Mouse (Mus musculus): ENCODE measurements at regions not wholly inside any gene's neighbourhood (a gene's known extent, or its start where the extent isn't known, plus 50 kb on each side); places are given as distances from the start of the nearest gene placed in this dataset.
A peak's percentile ranks its signal among the peaks of the same experiment; 100 is the strongest.

DNA sequence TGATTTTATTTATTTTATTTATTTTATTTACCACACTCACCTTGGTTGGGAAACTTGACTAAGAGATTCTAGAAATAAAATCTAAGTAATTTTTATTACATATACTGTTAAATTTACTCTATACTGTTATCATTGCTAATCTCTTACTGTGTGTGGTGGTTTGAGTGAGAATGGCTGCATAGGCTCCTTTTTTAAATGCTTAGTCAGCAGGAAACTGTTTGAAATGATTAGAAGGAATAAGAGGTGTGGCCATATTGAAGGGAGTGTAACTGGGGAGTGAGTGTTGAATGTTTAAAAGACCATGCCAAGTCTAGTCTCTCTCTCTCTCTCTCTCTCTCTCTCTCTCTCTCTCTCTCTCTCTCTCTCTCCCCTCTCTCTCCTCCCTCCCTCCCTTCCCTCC, 157.9 kb upstream of the Phactr1 start:
- no peak for DNase-seq

DNA sequence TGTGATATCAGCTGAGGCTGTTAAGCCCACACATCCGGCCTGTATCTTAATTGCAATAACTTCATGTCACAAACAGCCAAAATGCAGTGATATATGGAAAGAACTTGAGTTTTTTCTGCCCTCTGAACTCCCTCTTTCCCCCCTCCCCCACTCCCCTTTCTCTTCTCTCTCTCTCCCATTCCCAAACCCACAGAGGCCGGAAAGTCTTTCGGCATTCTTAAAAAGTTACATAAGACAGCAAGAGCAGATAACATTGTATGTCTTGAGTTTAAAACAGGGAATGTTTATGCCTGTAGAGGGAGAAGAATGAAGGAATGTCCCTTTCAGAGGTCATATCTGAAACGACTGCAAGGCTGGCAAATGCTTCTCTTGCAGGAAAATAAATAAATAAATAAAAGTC, 154.3 kb upstream of the Phactr1 start:
- DNase-seq: no peak

DNA sequence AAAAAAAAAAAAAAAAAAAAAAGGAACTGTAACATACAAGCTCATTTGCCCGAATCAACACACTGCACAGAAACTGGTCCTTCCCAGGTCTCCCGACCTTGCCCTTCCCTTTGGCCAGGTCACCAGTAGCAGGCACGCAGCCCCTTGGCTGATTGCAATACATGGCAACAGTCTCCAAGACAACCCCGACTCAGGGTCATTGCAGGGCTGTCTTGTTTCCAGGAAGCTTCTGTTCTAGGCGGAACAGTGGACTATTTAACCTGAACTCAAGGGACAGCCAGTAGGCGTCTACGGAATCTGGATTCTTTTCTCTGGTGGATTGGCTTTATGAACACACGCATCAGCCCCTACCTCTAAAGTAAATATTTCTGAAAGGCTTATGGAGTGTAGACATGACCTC, 153.5 kb upstream of the Phactr1 start:
- DNase-seq: no peak

DNA sequence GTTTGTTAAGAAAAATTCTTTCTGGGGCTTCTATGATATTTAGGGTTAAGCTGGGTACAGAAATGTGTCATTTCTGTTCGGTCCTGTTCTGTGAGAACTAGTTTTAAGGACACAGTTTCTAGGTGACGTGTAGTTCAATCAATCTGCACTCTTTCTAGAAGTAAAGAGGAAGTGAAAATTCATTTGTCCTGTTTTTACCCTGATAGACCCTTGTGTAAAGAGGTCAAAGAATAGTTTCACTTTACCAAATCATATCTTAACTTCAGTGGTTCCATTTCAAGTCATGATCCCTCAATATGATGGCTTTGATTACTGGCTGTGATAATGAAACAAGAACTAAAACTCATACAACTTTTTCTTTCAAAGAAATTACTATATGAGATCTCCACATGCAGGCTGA, 152.3 kb upstream of the Phactr1 start:
- no peak for DNase-seq

DNA sequence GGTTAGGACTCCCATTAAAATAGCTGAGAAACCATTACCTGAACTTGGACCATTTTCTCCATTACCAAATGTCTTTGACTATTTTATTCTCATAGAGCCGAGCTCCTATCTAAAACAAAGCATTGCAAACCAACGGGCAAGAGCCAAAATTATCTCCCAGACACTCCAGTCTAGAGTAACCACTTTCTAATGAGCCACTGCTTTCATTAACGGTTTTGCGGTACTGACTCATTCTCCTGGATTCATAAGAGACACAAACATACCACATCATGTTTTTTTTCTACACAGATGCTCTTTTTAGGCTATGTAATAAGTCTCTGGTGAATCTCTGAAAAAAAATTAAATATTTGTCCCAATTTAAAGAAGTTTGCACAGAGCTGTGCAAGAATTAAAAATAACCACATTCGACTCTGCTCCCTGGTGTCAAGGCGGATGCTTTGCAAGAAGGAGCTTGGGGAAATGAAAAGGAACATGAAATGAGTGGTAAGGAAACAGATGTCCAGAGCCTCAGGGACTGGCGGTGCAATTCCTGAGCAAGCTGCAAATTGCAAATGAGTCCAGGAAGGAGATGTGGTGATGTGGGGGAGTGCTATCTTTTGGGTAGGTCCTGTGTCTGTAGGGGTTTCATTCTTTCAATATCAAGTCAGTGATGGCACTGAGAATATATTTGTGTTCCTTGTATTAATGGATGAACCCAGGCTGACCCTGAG, 143.8 kb upstream of the Phactr1 start:
- no peak for DNase-seq

DNA sequence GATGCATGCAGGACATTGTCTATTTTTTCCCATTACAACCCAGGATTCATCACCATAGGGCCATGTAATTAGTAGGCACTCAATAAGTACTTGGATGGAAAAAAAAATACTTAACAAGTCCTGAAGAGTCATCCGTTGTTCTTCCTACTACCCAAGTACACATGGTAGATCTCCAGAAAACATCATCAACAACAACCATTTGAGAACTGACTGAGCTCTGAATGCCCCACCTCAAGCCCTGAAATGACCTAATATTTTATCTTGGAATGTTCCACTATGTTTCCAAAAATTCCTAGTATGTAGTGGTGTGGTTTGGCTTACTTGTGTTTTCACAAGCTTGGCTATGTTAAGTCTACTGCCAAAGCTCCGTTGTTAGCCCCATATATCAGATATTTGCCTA, 142.4 kb upstream of the Phactr1 start:
- DNase-seq: no peak

DNA sequence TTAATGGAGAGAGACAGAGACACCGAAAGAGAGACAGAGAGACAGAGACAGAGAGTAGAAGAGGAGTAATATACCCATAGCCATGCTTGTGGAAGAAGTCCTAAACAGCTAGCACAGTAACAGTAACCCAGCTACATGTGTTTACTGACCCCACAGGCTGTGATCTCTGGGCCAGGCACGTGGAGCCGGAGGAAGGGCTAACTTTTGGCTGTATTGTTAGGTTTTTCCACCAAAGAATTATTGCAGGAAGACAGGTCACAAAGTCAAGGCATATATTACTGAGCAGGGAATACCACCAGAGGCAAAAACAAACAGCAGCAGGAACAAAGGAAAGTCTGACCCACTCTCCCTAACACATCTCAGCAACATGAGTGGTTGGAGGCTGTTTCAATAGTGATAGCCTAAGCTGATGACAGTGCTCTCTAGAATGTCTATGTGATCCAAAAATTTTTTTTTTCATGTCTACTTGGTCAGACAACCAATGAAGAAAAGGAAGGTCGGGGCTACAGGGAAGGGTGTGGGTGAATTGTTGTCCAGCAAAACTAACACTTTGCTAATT, 135.8 kb upstream of the Phactr1 start:
- no peak for DNase-seq

DNA sequence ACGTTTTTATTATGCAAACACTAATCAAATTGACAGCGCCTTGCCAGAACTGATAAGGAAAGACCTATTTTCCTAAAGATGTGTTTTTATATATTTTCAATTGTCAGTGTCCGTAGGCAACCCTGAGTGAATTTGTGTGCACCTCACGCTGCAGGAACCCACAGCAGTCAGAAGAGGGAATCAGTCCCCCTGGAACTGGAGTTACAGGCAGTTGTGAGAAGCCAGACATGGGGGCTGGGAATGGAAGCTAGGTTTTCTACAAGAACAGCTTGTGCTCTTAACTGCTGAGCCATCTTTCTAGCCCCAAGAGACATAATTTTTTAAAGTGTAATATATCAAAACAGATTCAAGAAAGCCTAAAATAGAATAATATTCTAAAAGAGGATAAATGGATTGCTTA, 134.0 kb upstream of the Phactr1 start:
- DNase-seq: no peak

DNA sequence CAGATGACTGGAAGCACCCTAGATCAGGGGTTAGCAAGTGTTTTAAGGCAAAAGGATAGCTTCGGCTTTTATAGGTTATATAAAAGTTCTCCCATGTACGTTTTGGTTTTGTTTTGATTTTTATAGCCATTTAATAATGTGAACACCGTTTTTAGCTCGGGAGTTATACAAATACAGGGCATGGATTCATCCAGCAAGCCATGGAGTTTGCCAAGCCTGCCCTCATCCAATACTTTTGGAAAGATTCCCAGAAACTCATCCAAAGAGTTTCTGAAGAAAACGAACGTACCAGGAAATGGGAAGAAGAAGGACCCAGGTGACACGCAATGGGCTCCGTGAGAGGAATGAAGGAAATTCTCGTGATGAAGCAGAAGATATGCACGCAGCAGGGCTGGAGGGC, 133.6 kb upstream of the Phactr1 start:
- DNase-seq: no peak

DNA sequence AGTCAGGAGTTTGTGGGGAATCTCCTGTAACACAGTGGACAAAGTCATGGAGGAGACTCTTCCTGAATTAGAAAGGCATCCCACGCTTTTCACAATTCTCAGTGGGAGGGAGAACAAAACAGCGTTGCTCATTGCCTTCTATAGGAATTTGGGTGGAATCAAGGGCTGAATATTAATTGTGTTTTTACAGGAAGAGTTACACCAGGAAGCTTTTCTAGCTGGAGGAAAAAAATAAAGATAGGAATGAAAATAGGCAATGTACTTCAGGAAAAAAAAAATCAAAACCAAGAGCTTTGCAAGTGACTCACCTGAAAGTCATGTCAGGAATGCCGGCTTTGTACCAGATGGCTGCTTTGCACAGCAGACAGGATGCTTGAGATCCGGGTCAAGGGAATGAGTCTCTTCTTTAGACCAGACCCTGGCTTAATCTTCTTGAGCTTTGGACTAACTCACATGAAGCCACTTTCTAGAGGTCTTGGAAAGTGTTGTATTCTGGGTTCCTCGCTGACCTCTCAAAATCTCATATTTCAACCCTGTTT, 131.3 kb upstream of the Phactr1 start:
- no peak for DNase-seq

DNA sequence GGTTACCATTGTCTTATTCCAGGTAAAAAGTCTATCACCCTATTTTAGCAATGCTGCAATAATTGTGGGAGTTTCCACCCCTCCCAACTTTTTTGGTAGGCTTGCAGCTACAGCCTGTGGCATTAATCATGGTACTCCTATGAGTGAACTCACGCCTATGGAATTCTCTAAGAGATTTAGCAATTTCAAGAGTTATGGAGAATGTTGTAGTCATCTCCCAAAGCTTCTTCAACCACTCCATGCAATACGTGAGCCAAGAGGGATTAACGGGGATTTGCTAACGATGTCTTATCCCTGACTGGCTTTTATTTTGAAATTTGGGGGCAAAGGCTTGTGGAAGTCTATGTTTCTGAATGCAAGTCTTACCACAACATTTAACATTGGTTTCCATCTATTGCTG, 125.5 kb upstream of the Phactr1 start:
- DNase-seq: no peak

DNA sequence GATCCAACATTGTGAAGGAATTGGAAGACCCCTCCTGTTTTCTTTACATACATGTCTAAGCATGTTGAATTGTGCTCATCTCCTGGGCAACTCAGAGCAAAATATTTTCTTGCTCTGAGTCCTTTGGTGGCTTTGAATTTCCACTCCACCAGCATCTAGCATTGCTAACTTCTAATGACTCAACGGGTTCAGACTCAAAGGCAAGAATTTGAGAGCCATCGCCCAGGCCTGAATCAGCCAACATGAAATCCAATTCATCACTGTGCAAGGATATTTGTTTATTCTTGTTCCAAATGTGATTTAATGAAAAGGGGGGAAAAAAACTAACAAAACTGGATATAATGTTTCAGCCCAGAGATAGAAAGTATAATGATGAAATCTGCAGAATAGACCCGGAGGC, 121.9 kb upstream of the Phactr1 start:
- DNase-seq: no peak

DNA sequence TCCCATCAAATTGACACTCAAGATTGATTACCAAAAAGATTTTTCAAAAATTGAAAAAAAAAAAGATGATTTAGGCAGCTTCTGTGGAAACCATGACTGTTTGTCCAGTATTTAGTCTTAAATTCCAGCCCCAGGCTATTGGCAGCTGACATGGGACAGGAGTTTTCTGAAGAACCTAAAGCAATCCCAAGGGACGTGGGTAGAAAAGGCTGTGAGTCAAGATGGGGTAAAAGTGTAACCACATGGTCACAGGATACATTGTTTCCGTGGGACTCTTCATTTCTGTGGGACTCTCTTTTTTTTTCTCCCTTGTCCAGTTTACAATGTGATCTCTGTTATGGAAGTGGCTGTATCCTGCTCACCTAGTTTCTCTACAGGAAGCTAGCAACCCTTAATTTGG, 119.0 kb upstream of the Phactr1 start:
- no peak for DNase-seq

DNA sequence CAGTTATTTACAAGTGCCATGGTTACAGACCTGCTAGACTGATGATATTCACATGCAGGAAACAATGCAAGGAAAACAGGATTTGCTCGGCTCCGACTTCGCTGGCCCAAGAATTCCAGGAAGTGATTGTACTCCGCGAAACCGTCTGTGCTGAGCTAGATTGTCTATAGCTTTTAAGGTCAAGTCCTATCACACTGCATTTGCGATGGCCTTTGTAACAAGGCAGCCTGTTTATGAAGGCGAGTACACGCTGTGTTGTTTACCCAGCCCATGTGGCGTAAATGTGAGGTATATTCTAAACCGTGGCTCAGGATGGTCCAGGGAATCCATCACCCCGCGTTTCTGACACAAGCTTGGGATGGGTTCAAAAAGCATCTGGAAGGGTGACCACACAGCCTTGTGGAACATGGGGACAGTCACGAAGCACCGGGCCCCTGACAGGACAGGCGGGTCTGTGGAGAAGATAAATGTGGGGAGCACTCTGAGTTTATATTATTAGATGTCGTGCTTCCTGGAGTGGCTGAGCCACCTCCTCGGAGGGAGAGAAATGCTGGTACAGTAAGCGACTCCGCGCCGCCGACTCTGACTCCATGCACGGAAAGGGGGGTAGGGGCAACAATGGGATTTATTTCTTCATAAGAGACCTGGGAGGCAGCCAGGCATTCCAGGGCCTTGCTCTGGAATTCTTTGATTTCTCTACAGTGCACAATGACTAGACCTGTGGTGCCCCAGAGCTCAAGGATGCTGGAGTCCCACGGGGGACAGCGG, 114.9 kb upstream of the Phactr1 start:
- DNase-seq: no peak

DNA sequence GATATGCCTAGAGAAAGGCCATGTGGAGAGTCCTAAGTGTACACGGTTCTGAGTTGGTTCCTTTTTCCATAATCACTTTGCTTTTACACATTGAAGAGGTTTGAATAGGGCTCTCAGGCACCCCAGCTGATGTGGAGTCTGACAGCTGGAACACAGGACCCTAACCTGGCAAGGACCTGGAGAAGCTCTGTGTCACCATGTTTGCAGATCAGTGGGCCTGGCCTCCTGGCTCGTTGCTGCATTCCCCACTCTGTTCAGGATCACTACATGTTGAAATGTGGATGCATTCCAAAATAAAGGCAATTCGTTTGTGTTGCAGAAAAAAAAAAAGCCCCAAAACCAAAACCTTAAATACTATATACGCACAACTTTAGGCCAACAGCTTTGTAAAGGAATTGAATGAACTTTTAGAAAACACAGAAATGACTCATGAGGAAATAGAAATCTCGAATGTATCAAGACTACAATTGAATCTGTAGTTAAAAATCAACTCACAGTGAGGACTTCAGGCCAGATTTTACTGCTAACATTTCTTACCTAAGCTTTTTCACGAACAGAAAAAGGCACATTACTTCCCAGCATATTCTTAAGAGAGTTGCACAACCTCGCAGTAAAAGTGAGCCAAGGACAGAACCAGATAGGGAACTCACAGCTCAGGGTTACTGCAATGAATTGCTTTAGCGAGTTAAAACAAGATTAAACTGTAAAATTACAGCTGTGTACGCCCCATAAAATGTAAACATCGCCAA, 109.6 kb upstream of the Phactr1 start:
- no peak for DNase-seq

DNA sequence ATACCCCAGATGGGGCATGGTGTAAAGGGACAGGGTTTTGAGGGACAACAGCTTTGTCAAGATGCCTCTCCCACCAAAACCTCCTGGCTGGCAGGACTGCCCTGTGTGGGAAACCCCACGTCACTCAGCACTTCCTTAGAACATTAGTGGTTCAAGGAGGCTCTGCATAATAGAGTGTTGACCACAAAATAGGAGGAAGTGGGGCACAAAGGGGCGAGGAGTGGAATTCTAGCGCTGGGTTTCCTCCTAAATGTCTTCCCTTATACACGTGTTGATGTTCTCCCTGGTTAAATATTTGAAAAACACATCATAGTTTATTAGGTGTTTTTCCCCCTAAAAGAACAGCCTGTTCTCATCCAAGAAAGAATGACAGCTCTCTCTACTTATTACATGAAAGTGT, 106.2 kb upstream of the Phactr1 start:
- DNase-seq: no peak

DNA sequence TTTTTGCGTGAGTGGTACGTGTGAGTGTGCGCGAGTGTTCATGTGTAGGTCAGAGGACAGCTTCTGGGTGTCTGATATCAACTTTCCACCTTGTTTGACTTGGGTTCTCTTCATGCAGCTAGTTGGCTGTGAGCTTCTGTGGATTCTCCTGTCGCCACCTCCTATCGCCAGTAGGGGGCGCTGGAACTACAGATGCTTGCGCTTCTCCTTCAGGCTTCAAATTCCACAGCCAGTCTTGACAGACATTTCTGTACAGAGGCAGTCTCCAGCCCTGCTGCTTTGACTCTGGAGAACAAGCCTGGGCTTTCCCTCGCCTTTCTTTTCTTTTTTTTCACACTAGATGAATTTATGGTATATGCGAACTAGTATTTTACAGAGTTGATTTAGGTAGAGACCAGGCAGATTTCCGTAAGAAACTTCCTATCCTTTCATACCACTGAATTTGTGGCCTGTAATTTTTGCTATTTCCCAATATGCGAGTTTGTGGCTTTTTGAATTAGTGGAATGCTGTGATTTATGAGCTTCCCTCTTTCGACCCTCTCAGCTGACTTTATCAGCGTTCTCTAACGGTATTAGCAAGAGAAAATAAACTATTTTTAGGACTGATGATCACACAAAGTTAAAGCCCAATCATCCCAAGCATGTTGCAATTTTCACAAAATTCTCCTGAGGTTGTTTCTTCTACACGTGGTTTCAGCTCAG, 104.5 kb upstream of the Phactr1 start:
- peak; percentile 65 for DNase-seq

DNA sequence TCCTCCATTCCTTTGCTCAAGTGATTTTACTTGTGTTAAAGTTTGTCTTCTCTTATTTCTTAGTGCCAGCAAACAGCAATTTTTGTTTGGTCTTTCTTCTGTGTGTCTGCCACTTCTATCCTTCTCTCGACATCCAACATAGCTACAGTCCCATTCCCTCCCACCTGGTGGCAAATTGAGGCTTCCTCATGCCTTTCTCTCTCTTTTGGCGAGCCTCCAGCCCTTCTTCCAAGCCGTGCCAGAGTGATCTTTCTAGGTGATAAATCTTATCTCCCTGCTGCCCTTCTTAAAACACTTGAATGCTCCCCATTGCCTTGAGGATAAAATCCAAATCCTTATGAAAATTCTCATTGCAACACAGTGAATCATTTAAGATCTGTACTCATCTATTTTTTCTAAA, 101.0 kb upstream of the Phactr1 start:
- no peak for DNase-seq

DNA sequence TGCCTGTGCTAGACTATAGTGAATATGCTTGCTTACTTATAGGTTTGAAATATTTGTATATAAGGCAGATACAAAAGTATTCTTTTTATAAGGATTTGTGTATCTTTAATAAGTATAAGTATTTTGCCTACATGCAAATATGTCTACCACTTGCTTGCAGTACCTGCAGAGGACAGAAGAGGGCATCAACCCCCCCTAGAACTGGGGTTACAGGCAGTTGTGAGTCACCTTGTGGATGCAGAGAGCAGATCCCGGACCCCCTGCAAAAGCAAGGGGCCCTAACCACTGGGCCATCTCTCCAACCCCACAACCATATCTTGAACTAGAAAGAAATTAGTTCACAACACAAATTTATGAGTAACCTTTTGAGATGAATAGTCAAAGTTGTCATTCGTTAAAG, 91.3 kb upstream of the Phactr1 start:
- peak; percentile 35 for DNase-seq

DNA sequence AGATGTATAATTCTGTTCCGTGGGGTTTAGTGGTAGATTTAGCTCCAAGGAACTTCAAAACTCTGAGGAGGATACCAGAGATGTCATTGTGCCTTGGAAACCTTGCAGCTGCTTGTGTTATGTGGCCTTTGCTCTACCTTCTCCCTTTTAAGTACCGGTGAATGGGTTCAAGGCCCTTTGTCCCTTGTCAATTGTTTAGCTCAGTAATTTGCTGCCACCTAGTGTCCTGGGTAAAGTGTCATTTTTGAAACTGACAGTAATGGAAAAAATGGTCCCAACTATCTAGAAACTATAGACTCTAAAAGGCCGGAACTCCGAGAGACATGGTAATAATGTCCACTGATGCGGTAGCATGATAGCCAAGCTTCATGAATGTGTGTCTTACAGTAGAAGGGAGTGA, 90.8 kb upstream of the Phactr1 start:
- DNase-seq: no peak

DNA sequence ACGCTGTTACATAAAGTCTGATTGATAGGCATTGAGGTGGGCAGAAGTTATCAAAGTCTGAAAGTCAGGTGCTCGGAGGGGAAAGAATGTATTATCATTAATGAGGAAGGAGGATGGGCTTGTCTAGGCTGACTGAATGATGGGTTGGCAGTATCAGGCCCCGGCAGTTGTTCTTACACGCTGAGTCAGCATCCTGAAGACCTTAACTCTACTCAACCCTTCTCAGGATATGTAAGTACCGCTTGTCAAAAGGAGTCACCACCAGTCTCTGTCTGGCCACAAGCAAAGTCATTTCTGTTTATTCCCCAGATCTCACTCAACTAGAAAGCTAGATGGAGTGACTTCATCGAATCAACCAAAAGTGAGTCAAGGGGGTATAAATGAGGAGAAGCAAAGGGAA, 90.0 kb upstream of the Phactr1 start:
- no peak for DNase-seq

DNA sequence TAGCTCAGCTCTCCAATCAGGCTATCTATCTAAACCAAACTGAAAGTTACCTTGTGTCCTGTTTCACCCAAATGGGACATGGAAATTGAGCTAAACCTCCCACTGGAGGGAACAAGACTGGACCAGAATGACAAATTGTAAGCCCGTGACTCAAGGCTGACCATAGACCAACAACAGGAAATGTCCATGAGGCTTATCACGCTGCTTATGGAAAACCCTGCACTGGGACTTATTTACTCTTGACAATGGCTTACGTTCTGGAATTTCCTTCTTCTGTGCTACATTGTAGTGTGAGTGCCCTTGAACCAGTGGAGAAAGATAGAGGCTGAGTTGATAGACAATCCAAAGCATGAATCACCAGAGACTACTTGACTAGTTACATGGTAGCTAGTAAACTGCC, 87.5 kb upstream of the Phactr1 start:
- no peak for DNase-seq
